8 mouse cellular contexts compared by ENCODE assay signal in the genomic region with DNA sequence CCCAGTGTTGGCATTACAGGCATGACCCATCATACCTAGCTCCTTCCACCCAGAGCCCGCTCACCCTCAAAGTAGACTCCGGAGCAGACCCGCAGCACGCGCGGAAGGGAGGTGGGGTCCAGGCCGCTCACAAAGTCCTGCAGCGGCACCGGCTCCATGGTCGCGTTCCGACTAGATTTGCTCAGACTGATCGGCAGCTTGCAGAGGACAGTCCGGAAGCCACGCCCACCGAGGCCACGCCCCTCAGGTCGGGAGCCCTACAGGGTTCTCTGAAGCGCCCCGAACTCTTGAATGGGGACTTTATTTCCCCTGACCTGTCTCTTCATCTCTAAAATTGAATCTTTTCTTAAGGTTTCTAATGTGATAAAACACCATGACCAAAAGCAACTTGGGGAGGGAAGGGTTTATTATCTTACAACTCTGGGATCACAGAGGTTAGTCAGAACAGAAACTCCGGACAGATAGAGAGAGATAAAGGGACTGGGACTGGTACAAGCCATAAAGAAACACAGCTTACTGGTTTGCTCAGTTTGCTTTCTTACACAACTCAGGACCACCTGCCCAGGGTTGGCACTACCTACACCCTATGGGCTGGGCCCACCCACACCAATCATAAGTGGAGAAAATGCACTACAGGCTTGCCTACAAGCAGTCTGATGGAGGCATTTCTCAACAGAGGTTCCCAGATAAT. TPM values are rescaled to one million over a fixed set of nuclear protein-coding genes. Genes with fewer than 3 reads are reported as not detected.
DNase-seq lines count a peak whose midpoint lies in the region; ATAC-seq and TF ChIP-seq lines count a peak whose summit lies in the region.

A gene (minus strand): TSS at position 192 of the 691 bp plus-strand sequence.

- no peaks in the 10 kb centered on the region for H3K36me3 ChIP-seq in embryonic facial prominence, embryonic 11.5 days (replicated peaks; ENCODE audit: control insufficient read depth, insufficient read depth, low read depth, low read length)
- H3K36me3 ChIP-seq in kidney, adult 2 months (ENCODE audit: control insufficient read depth, insufficient read depth, low read length) = no peaks in the 10 kb centered on the region
- 0 out of 2 replicates have a peak, but pooled peaks cover 3% of the 10 kb centered on the region for H3K36me3 ChIP-seq in liver, postnatal 0 days (replicated peaks; ENCODE audit: insufficient read depth, low read length)
- no peaks in the 10 kb centered on the region for H3K36me3 ChIP-seq in neural tube, embryonic 11.5 days (ENCODE audit: control insufficient read depth, insufficient read depth, low read length)

- peak within 1 kb of the TSS; percentile 15; the same call in 1 of the 2 replicates for H3K9ac ChIP-seq in embryonic facial prominence, embryonic 11.5 days (replicated peaks; ENCODE audit: low read length)
- H3K9ac ChIP-seq in liver, postnatal 0 days (replicated peaks) = peak within 1 kb of the TSS; percentile 63
- H3K9ac ChIP-seq in neural tube, embryonic 11.5 days (ENCODE audit: low read length) = no peak within 1 kb of the TSS

- ATAC-seq in embryonic facial prominence, embryonic 11.5 days (replicated peaks; ENCODE audit: insufficient number of reproducible peaks, low FRiP score, low TSS enrichment, low read depth) = no peak
- ATAC-seq in liver, postnatal 0 days = peak; percentile 68
- ATAC-seq in neural tube, embryonic 11.5 days (ENCODE audit: insufficient read depth, low FRiP score, low TSS enrichment) = no peak

- TF ChIP-seq POLR2A in kidney, adult 2 months (IDR thresholded peaks at IDR 0.05; ENCODE audit: low read depth, low read length) = no peak

- no peak for TF ChIP-seq CTCF in kidney, adult 2 months (conservative IDR thresholded peaks at IDR 0.05; ENCODE audit: insufficient read depth, insufficient read length, low read depth, low read length)
- TF ChIP-seq CTCF in liver, postnatal 0 days (IDR thresholded peaks at IDR 0.05; ENCODE audit: low read depth) = no peak

- H3K27ac ChIP-seq in embryonic facial prominence, embryonic 11.5 days (replicated peaks; ENCODE audit: low read depth, low read length) = no peak within 1 kb of the TSS
- H3K27ac ChIP-seq in kidney, adult 2 months (ENCODE audit: insufficient read depth, low read depth, low read length) = no peak within 1 kb of the TSS
- H3K27ac ChIP-seq in liver, postnatal 0 days (ENCODE audit: low read depth) = peak within 1 kb of the TSS; percentile 70
- no peak within 1 kb of the TSS for H3K27ac ChIP-seq in neural tube, embryonic 11.5 days (ENCODE audit: low read depth, low read length)

- no peaks in the 10 kb centered on the region for H3K9me3 ChIP-seq in embryonic facial prominence, embryonic 11.5 days (replicated peaks; ENCODE audit: control insufficient read depth, low read length)
- no peaks in the 10 kb centered on the region for H3K9me3 ChIP-seq in liver, postnatal 0 days (ENCODE audit: low read length)
- no peaks in the 10 kb centered on the region for H3K9me3 ChIP-seq in neural tube, embryonic 11.5 days (ENCODE audit: control insufficient read depth, low read length)

- H3K27me3 ChIP-seq in embryonic facial prominence, embryonic 11.5 days (ENCODE audit: control insufficient read depth, insufficient read depth, low read length) = peaks cover 5% of the 10 kb centered on the region; the same call in 1 of the 2 replicates
- H3K27me3 ChIP-seq in kidney, adult 2 months (replicated peaks; ENCODE audit: control insufficient read depth, insufficient read depth, low read length) = no peaks in the 10 kb centered on the region; the same call in 1 of the 2 replicates
- peaks cover 9% of the 10 kb centered on the region; the same call in 1 of the 2 replicates for H3K27me3 ChIP-seq in liver, postnatal 0 days (ENCODE audit: insufficient read depth, low read length)
- no peaks in the 10 kb centered on the region; the same call in 1 of the 2 replicates for H3K27me3 ChIP-seq in neural tube, embryonic 11.5 days (ENCODE audit: control insufficient read depth, insufficient read depth, low read length)

- H3K4me2 ChIP-seq in embryonic facial prominence, embryonic 11.5 days (ENCODE audit: low read depth, low read length) = peak within 1 kb of the TSS; percentile 37; the same call in 1 of the 2 replicates
- peak within 1 kb of the TSS; percentile 74 for H3K4me2 ChIP-seq in liver, postnatal 0 days (ENCODE audit: low read depth, low read length)
- peak within 1 kb of the TSS; percentile 42 for H3K4me2 ChIP-seq in neural tube, embryonic 11.5 days (ENCODE audit: low read depth)

- no peaks in the 10 kb centered on the region for H3K4me1 ChIP-seq in embryonic facial prominence, embryonic 11.5 days (ENCODE audit: control insufficient read depth, insufficient read depth, low read length)
- no peaks in the 10 kb centered on the region for H3K4me1 ChIP-seq in kidney, adult 2 months (ENCODE audit: control insufficient read depth, insufficient read depth, low read length)
- H3K4me1 ChIP-seq in liver, postnatal 0 days (ENCODE audit: insufficient read depth) = peaks cover 14% of the 10 kb centered on the region; the same call in 1 of the 2 replicates
- H3K4me1 ChIP-seq in neural tube, embryonic 11.5 days (ENCODE audit: control insufficient read depth, insufficient read depth, low read length) = no peaks in the 10 kb centered on the region

- peak within 1 kb of the TSS; percentile 21; the same call in 1 of the 2 replicates for H3K4me3 ChIP-seq in embryonic facial prominence, embryonic 11.5 days (ENCODE audit: low read depth, low read length)
- H3K4me3 ChIP-seq in kidney, adult 2 months (ENCODE audit: insufficient read depth, low read depth, low read length) = peak within 1 kb of the TSS; percentile 39
- H3K4me3 ChIP-seq in liver, postnatal 0 days (ENCODE audit: low read depth, low read length) = peak within 1 kb of the TSS; percentile 57
- 0 out of 2 replicates have a peak within 1 kb of the TSS, but pooled peaks have one; percentile 24 for H3K4me3 ChIP-seq in neural tube, embryonic 11.5 days (ENCODE audit: low read depth, low read length)

- no peak for TF ChIP-seq EP300 in liver, postnatal 0 days (IDR thresholded peaks at IDR 0.05; ENCODE audit: low read depth)

- DNase-seq in right cerebral cortex, postnatal 14 days = peak; percentile 57
- DNase-seq in right cerebral cortex, adult 2 months (ENCODE audit: low spot score in 2 of 2) = no peak
- peak; percentile 67 for DNase-seq in embryonic facial prominence, embryonic 11.5 days (ENCODE audit: low spot score)
- peak; percentile 67 to 79 for DNase-seq in heart, adult 9 months (ENCODE audit: low spot score in 2 of 2)
- peak; percentile 71 for DNase-seq in kidney, adult 2 months
- peak; percentile 92 for DNase-seq in liver, postnatal 0 days
- DNase-seq in neural tube, embryonic 11.5 days (ENCODE audit: low spot score) = peak; percentile 66
- DNase-seq in testis, postnatal 10 days (ENCODE audit: low spot score) = peak; percentile 89

- WGBS in embryonic facial prominence, embryonic 11.5 days = 4% methylated on average over 21 of the region's 21 CpGs
- WGBS in kidney, adult 2 months = 2% methylated on average over 21 of the region's 21 CpGs
- under 1% methylated on average over 21 of the region's 21 CpGs for WGBS in liver, postnatal 0 days (ENCODE audit: insufficient replicate concordance)
- 3% methylated on average over 21 of the region's 21 CpGs for WGBS in neural tube, embryonic 11.5 days

RNA-seq across cellular contexts. Expression of the gene that starts here (rescaled TPM):
- polyA plus RNA-seq in embryonic facial prominence, embryonic 11.5 days (2014; fragmentation: Nextera tagmentation; extraction: Ambion mirVana) = 0.63 and 1.0 TPM in 2 replicates
- 2.8 and 3.6 TPM in 2 replicates for polyA plus RNA-seq in kidney, adult 2 months (2012; rRNA removed)
- polyA plus RNA-seq in liver, postnatal 0 days (2015; fragmentation: Nextera tagmentation; extraction: Ambion mirVana) = 3.1 and 3.5 TPM in 2 replicates
- polyA plus RNA-seq in neural tube, embryonic 11.5 days (2014; fragmentation: Nextera tagmentation; extraction: Ambion mirVana) = 1.1 and 1.3 TPM in 2 replicates

Comparison
In these comparisons a context has a peak if more than half of its experiments do, and no peak if none do; other contexts are left out.
1. DNase-seq: peak in right cerebral cortex, postnatal 14 days (single experiment), embryonic facial prominence, embryonic 11.5 days (single experiment), heart, adult 9 months (2 of 2), kidney, adult 2 months (single experiment), liver, postnatal 0 days (single experiment), neural tube, embryonic 11.5 days (single experiment) and testis, postnatal 10 days (single experiment); none in right cerebral cortex, adult 2 months (0 of 2).
2. Peak in every context shown above with its lines, with median percentiles within 50 percentile points of each other: H3K4me2 ChIP-seq and H3K4me3 ChIP-seq.